Mouse (Mus musculus) kidney, embryonic 15.5 days (tissue): ENCODE data around the gene Fmnl2. TPM values are rescaled to one million over a fixed set of nuclear protein-coding genes. Genes with fewer than 3 reads are reported as not detected.

Source experiments
- polyA plus RNA-seq: library from polyadenylated mRNA; unstranded; fragments of >200 nt; fragmentation: Nextera tagmentation; extraction: Ambion mirVana; gene quantifications from 2 replicates; pipeline ENCODE4 v1.2.1, GENCODE M21; 2015

The Fmnl2 gene
- polyA plus RNA-seq, 1 experiment from 2014 or later = 8.0 TPM

Other genes with a start within 250 kb of the Fmnl2 start
- gene Cacnb4, start 181.0 kb upstream of the Fmnl2 start, polyA plus RNA-seq = 2.6 and 3.7 TPM in 2 replicates
- 34.9 and 37.5 TPM in 2 replicates for gene Stam2, start 115.6 kb upstream of the Fmnl2 start, polyA plus RNA-seq